Mouse (Mus musculus): ENCODE measurements around the gene Wrap53. TPM values are rescaled to one million over a fixed set of nuclear protein-coding genes. Genes with fewer than 3 reads are reported as not detected.
A peak's percentile ranks its signal among the peaks of the same experiment; 100 is the strongest.

Gene Wrap53
- total RNA-seq, 2 experiments from 2014 or later, result 5.0 to 5.4 TPM

- DNase-seq, result no peak
Observed at GRCm38 (mm10) chr11:69601768-69602167, 21.7 kb upstream of the Wrap53 start.

DNA sequence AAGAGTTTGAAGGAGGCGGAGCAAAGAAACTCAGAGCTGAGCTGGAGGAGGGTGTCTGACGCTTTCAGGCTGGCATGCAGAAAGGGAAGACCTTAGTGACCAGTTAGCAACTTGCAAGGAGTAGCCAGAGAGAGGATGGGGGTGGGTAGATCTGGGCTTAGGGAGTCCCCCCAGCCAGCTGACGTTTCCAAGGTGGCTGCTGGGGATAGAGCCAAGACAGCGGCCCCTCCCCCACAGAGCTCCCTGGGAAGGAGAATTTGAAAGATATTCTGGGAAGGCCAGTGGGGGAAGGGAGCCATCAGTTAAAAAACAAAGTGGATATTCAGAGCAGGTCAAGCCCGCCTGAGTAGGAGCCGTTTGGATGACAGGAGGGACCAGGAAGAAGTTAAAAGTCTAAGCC is 20.0 kb upstream of the Wrap53 start:
- peak; percentile 64 to 73 for DNase-seq

GRCm38 (mm10) chr11:69599436-69599835 is 19.4 kb upstream of the Wrap53 start:
- no peak for DNase-seq

DNA sequence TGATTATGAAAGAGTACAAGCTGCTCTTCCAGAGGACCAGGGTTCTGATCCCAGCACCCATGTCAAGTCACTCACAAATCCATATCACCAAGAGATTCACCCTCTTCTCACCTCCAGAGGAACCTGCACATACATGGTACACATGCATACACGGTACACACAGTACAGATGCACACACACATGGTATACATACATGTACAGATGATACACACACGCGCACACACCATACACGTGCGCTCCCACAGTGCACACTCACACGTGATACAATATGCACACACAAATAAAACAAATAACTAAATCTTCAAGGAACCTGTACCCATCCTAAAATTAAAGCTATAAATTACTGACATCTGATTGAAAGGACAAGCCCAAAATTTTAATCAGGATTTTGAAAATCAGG is 14.8 kb upstream of the Wrap53 start:
- DNase-seq, result no peak

- no peak for DNase-seq
Observed at GRCm38 (mm10) chr11:69592799-69593198, 12.7 kb upstream of the Wrap53 start.

GRCm38 (mm10) chr11:69591899-69592637 is 12.0 kb upstream of the Wrap53 start:
- no peak for DNase-seq

- no peak for DNase-seq
Observed at GRCm38 (mm10) chr11:69591424-69591823, 11.4 kb upstream of the Wrap53 start.

- DNase-seq, result no peak
Observed at GRCm38 (mm10) chr11:69590622-69591021, 10.6 kb upstream of the Wrap53 start.

DNA sequence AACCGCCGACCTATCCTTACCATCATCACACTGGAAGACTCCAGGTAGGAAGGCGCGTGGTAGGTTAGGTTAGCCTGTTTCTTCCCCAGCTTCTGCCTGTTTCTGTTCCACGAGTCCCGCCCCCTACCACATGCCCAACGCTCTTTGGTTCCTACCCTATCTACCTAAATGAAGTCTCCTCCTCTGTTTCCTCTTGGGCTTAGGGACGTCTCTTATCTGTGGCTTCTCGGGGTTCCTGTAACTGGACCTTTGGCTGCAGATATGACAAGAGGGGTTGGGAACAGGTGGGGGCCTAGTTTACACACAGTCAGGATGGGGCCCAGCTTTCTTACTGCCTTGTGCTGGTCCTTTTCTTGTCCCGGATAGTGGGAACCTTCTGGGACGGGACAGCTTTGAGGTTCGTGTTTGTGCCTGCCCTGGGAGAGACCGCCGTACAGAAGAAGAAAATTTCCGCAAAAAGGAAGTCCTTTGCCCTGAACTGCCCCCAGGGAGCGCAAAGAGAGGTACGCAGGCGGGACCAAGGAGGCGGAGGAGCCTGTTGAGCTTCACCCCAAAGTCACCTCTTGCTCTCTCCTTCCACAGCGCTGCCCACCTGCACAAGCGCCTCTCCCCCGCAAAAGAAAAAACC is 9.3 kb upstream of the Wrap53 start:
- no peak for DNase-seq

DNA sequence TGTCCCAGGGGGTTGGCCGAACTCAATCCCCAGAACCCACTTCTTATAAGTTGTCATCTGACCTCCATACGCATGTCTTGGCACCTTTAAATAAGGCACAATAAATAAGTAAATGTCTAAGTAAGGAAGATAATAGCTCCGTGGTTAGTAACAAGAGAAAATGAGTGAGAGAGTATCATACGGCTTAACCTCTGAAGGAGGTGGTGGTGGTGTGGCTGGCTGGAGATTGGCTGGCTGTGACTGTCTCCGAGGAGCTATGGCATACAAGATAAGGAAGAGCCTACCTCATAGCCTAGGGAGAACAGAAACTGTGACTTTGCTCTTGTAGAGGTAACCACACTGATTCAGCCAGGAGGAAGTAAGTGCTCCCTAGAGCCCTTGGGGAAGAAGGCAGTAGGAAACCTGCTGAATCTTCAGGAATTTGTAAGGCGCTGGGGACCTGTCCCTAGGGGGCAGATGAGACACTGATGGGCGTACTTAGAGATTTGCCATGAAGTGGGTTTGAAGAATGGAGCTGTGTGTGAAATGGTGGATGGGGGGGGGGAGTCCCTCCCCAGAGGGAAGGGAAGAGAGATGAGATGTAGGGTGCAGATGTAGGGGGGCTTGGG is 5.8 kb upstream of the Wrap53 start:
- no peak for DNase-seq

- no peak for DNase-seq
Observed at GRCm38 (mm10) chr11:69584937-69585336, 4.9 kb upstream of the Wrap53 start.

GRCm38 (mm10) chr11:69584008-69584407 is 4.0 kb upstream of the Wrap53 start:
- no peak for DNase-seq

GRCm38 (mm10) chr11:69582230-69582805 is 2.3 kb upstream of the Wrap53 start:
- DNase-seq, result no peak

GRCm38 (mm10) chr11:69581814-69582213 is 1.8 kb upstream of the Wrap53 start:
- DNase-seq, result no peak

DNA sequence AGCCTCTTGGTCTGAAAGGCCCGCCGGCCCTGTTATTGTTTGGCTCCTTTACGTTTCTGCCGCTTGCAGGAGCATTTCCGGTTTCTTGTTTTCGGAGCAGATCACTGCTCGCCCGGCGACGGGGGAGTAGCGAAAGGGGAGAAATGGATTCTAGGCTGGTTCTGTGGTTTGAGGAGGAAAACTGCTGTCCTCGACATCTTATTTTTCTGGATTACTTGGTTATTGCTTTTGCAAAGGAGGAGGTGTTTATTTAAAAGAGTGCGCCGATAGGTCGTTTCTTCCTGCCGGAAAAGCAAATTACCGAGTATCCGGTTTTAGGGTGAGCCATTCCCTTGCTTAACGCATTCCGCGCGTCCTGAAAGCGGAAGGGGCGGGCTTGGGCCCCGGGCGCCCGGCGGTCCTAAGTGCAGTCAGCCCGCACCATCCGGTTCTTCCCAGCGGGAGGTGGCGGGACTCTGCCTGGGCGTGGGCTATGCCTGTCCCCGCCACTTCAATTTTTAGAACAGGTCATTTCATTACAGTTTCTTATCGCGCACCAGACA is 1.2 kb upstream of the Wrap53 start:
- DNase-seq, result peak; percentile 93 to 96

DNA sequence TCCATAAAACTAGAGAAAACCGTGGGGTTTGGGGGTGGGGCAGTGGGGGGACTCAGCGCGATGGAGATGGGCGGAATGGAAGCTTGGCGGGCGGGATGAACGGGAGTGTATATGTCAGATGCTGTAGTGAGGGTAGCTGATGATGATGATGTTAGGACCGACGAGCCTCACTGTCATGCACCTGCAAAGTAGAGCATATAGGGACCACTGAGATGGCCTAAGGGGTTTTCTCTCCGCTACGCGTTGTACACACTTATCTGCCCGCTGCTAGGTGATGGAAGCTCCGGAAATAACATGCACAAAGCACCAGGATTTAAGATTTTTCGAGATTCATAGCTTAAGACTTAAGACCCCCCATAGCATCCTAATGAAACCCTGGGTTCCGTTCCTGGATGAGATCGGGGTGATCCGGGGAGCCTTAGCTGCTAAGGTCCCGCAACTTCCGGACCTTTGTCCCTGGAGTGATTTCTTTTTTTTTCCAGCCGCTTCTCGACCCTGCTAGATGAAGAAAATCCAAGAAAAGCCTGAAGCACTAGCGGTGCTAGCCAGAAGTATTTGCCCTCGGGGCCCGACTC is 604 bp upstream of the Wrap53 start:
- no peak for DNase-seq

- peak; percentile 97 to 99 for DNase-seq
Observed at GRCm38 (mm10) chr11:69579128-69580017, 682 bp downstream of the Wrap53 start.

GRCm38 (mm10) chr11:69578301-69578700 is 1.8 kb downstream of the Wrap53 start:
- DNase-seq, result no peak

DNA sequence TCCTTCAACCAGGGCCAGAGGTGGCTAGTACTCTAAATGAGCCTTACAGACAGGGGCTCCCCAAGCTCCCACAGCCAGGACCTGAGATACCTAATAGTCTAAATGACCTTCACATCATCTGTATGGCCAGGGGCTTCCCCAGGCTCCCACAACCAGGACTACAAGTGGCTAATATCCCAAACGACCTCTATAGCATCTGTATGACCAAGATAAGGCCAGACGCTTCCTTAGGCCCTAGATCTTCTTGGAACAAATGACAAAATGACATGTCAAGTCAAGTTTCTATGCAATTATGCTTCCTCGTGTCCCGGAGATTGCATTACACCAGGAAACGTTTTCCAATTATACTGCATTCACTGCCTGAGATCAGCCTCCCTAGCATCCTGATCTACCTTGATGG is 3.7 kb downstream of the Wrap53 start:
- DNase-seq, result no peak

DNA sequence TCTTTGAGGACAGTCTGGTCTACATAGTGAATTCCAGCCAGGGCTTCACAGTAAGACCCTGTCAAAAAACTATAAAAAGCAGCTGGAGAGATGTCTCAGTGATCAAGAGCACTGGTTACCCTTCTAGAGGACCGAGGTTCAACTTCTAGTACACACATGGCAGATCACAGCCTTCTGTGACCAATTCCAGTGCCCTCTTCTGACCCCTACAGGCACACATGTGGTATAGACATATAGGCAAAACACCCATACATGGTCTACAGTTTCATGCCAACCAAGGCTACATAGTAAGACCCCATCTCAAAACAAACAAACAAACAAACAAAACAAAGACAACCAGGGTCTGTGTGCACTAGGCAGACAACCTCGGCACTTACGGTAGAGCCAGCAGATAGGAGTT is 4.8 kb downstream of the Wrap53 start:
- DNase-seq, result peak; percentile 17 to 22

DNA sequence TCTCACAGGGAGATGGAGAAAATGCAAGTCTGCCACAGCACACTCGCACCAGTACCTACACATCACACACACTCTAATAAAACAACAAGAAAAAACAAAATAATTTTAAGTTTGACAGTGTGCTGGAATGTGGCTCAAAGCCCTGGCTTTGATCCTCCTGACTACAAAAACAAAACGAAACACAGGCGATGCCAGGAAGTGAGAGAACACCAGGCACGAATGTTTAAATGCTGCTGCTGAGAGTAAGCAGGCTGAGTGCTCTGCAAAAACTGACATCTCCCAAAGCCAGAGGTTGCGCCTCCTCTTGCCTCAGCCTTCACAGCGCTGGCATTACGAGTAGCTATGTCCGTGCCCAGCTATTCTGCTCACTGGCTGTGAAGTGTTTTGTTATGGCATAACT is 14.9 kb downstream of the Wrap53 start:
- DNase-seq, result no peak

DNA sequence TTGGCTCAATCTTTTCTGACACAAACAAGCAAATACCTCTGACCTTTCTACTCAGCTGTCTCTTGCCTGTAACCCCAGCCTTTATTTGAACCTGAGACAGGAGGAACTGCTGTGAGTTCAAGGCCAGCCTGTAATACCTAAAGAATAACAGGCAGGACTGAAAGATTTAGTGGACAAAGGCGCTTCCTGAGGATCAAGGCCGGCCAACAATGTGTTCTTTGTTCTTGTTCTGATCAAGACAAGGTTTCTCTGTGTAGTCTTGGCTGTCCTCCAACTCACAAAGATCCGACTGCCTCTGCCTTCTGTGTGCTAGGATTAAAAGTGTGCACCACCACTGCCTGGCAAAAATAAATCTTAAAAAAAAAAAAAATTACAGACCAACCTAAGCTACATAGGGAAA is 15.7 kb downstream of the Wrap53 start:
- no peak for DNase-seq
